Mouse (Mus musculus) ES-Bruce4 (cell line): ENCODE results near the gene Ptprm.

Source experiments
- CTCF ChIP-seq: IDR thresholded peaks from one replicate; pipeline ENCODE4 v1.8.1; 2011; ENCODE audit warnings: low read depth, low read length
- POLR2A ChIP-seq: IDR thresholded peaks from one replicate; pipeline ENCODE4 v1.8.1; 2011; ENCODE audit warnings: low read length; ENCODE audit not compliant: insufficient read depth

GRCm38 (mm10) chr17:66914696-66915095 is 439.6 kb downstream of the Ptprm start:
- no peak for TF ChIP-seq POLR2A
- no peak for TF ChIP-seq CTCF
